Mouse (Mus musculus): ENCODE measurements around the gene Olfr784.
"Not testable (repeated sequence)": the region's sequence is repeated elsewhere in the genome, so short reads cannot be mapped to it uniquely, and the experiment has no call there.

Gene Olfr784

DNA sequence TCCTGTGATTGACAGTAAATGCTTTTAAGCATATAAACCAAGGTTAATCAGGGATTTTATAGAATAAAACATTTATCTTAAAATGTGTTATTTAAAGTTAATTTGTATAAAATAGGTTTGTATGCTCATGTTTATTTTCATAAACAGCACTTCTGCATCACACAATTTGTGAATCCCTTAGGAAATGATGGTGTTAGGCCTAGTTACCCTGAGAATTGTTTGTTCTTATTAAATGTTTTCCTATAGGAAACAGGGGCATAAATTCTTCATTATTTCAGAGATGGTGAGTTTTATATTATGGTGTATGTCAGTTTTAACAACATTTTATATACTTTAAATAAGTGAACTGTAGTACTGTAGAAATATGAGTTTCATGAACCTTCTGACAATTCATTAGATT, at the start of gene Olfr784:
Olfr784 (plus strand) TSS at position 301 of the 400 bp plus-strand sequence.
- DNase-seq (ENCODE audit: low read depth, low spot score), result no peak

DNA sequence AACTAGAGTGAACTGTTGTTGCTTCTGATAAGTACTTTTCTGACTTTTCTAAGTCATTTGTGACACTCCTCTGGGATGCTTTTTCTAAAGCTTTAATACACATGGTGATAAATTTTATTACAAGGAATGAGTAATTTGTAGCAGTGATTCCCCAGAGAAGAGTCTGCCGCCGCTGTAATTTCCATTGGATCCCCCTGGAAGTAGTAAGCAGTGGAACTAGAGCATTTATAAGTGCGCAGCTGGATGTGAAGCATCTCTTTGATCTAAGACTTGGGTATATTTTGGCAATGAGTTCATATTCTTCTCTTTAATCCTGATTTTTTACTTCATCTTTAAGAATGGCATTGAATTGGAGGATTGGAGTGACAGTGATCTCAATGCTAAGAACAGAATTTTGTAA, 35.3 kb upstream of the Olfr784 start, which contains the start of gene Olfr782:
Olfr782 (plus strand) TSS at position 301 of the 400 bp plus-strand sequence.
- no peak for DNase-seq (ENCODE audit: low read depth, low spot score)

DNA sequence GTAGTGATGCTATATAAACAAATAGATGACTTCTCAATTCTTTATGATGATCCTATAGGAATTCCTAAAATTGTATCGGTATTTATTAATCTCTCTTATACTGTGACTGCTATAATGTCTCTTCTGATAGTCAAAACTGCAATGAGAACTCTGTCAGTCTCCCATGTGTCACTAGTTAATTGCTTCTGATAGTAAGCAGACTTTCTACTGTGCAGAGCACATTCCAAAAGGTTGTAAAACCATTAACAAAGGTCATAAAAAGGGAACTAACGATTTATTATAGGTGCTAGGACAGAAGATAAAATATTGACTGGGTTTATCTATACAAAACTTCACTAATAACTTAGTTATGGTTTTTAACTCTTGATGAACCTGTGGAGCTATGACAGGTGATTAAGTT, 31.4 kb upstream of the Olfr784 start:
- DNase-seq (ENCODE audit: low read depth, low spot score), result not testable (repeated sequence)

DNA sequence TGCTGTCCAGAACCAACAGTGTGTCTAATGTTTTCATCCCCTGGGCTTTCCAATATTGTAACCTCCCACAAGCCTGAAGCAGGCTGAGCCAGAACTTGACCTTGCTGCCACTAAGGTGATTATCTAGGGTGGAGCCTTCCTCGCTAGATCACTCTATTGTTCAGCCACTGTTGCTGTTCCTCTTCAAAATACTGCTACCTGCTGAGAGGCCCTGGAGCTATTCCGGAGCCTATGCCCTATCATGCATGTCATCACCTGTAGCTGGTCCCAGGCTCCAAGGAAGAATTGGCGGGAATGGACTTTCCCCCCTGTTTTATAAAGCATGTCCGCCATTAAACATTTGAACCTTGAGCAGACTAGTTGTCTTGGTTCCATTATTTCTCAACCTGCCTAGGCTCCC, 27.4 kb upstream of the Olfr784 start:
- DNase-seq (ENCODE audit: low read depth, low spot score), result not testable (repeated sequence)

DNA sequence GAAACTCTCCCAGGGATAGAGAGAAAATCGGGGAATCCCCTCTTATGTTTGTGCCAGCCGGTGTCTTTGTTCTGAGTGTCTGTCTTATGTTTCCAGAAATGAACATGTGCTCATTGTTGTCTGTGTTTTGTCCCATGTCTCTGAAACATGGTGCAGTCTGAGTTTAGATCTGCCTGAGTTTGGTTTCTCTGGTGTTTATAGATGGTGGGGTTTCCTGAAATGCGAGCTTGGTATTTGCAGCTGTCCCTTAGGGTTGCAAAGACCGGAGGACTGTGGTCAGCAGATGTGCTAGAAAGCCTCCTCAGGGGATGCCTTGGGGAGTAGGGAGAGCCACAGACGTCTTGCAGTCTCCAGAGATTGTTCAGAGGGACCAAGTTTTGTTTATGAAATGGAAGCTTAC, 26.6 kb upstream of the Olfr784 start:
- DNase-seq (ENCODE audit: low read depth, low spot score), result no peak

DNA sequence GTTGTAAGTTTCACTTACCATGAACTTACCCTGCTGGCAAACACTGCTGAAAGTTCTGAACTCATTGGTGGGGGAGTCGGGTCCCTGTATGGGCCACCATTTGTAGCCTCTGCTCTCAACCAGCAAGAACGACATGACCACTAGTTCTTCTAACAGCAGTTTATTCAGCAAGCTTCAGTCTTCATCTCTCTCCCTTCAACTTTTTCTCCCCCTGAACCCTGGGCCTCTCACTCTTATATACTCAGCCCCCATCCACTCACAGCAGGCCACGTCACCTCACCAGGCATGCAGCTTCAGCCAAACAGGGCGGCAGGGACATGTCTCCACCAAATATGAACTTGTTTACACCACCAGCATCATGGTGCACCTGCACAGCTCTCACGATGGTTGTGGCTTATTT, 9.8 kb upstream of the Olfr784 start:
- not testable (repeated sequence) for DNase-seq (ENCODE audit: low read depth, low spot score)

DNA sequence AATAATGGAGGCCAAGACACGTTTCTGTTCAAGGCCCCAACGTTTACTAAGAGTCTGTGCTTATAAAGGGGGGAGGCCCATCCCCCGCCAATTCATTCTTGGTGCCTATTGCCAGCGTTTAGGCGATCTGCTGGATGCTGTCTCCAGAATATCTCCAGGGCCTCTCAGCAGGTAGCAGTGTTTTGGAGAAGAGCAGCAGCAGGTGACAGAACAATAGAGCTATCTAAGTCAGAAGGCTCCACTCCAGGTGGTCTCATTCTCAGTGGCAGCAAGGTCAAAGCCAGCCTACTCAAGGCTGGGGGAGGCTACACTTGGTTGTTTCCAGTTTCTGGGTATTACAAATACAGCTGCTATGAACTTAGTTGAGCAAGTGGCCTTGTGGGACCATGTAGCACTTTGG, 17.0 kb downstream of the Olfr784 start:
- DNase-seq (ENCODE audit: low read depth, low spot score), result no peak

DNA sequence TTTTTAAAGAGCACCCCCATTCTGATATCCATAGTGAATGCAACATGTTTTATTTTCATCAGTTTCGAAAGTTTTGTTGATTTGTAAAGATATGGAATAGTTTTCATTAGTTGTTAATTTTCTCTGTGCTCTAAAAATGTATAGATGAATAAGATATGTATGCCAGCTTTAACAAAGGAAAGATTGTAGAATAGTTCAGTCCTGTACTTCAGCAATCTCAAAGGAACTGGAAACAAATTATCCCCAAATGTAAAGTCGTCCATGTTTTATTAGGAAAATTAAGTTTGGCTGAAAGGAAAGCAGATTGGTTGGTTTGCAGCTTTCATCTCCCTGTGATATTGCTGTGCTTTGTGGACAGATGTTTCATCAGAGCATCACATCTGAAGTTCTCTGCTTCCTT, 21.2 kb downstream of the Olfr784 start, which contains the start of gene Olfr785:
Olfr785 (plus strand) TSS at position 301 of the 400 bp plus-strand sequence.
- no peak for DNase-seq (ENCODE audit: low read depth, low spot score)

DNA sequence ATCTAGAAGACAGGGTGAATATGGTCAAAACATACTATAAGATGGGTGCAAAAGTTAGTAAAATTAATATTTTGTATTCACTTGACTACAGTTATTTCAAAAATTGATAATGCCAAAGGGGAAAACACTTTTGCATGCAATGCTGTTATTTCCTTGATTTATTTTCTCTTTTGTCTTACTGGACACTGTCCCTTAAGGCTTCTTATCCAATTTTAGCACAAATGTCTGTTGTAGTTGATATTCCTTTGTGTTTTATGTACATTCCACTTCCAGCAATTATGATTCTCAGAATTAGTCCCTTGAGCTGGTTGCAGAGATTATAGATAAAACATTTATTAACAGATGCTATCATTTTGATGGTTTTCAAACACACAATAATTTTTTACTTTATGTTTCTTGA, 43.1 kb downstream of the Olfr784 start, which contains the start of gene Olfr786:
Olfr786 (plus strand) TSS at position 301 of the 400 bp plus-strand sequence.
- DNase-seq (ENCODE audit: low read depth, low spot score), result no peak

Measured in forelimb bud, embryonic 11.5 days (tissue).